Mouse (Mus musculus) cerebellum, adult (tissue): ENCODE measurements around the gene Rasa4.
A peak's percentile ranks its signal among the peaks of the same experiment; 100 is the strongest.
"Not testable (repeated sequence)": the region's sequence is repeated elsewhere in the genome, so short reads cannot be mapped to it uniquely, and the experiment has no call there.

Experiments
- ATAC-seq: cut with Nextera tagmentation; 2 replicates; pipeline ENCODE4 v1.9.2; 2017; ENCODE audit warnings: mild to moderate bottlenecking, moderate library complexity, mixed read lengths; ENCODE audit not compliant: insufficient number of reproducible peaks, low FRiP score, low TSS enrichment

Gene Rasa4

GRCm38 (mm10) chr5:136083669-136084107 lies at the start of gene Rasa4:
Gene Rasa4 (plus strand): TSS chr5:136083916.
- peak; percentile 97 for ATAC-seq

- ATAC-seq: no peak
Measured at GRCm38 (mm10) chr5:136034868-136035267, 48.8 kb upstream of the Rasa4 start.

GRCm38 (mm10) chr5:136035285-136035684 lies 48.4 kb upstream of the Rasa4 start:
- no peak for ATAC-seq

GRCm38 (mm10) chr5:136036667-136037066 lies 47.0 kb upstream of the Rasa4 start:
- ATAC-seq: no peak

- no peak for ATAC-seq
Measured at GRCm38 (mm10) chr5:136038258-136039214, 45.2 kb upstream of the Rasa4 start, which contains the start of gene Upk3b. Gene Upk3b (plus strand): TSS chr5:136038496.

- ATAC-seq: no peak
Measured at GRCm38 (mm10) chr5:136040210-136040609, 43.5 kb upstream of the Rasa4 start.

- ATAC-seq: no peak
Measured at GRCm38 (mm10) chr5:136041260-136041659, 42.5 kb upstream of the Rasa4 start.

GRCm38 (mm10) chr5:136041666-136042065 lies 42.0 kb upstream of the Rasa4 start:
- ATAC-seq: no peak

- no peak for ATAC-seq
Measured at GRCm38 (mm10) chr5:136044865-136045264, 38.9 kb upstream of the Rasa4 start.

GRCm38 (mm10) chr5:136045408-136045807 lies 38.3 kb upstream of the Rasa4 start:
- ATAC-seq: no peak

GRCm38 (mm10) chr5:136045987-136046386 lies 37.7 kb upstream of the Rasa4 start:
- ATAC-seq: no peak

- not testable (repeated sequence) for ATAC-seq
Measured at GRCm38 (mm10) chr5:136048541-136048940, 35.2 kb upstream of the Rasa4 start.

GRCm38 (mm10) chr5:136049926-136050325 lies 33.8 kb upstream of the Rasa4 start:
- ATAC-seq: no peak

GRCm38 (mm10) chr5:136051231-136052085 lies 32.3 kb upstream of the Rasa4 start:
- ATAC-seq: no peak

- ATAC-seq: no peak
Measured at GRCm38 (mm10) chr5:136052861-136053655, 30.7 kb upstream of the Rasa4 start.

- no peak for ATAC-seq
Measured at GRCm38 (mm10) chr5:136054301-136055077, 29.2 kb upstream of the Rasa4 start, which contains the start of gene Upk3bl. Gene Upk3bl (plus strand): TSS chr5:136054492.

- no peak for ATAC-seq
Measured at GRCm38 (mm10) chr5:136056062-136056461, 27.7 kb upstream of the Rasa4 start.

GRCm38 (mm10) chr5:136057085-136057484 lies 26.6 kb upstream of the Rasa4 start:
- no peak for ATAC-seq

- no peak for ATAC-seq
Measured at GRCm38 (mm10) chr5:136061567-136061966, 22.1 kb upstream of the Rasa4 start.
